Mouse (Mus musculus) stomach, embryonic 16.5 days (tissue): Measurements from ENCODE around the gene Asb13. TPM values are rescaled to one million over a fixed set of nuclear protein-coding genes. Genes with fewer than 3 reads are reported as not detected.
A peak's percentile ranks its signal among the peaks of the same experiment; 100 is the strongest.

ENCODE experiments used
- ATAC-seq: fragments of 200-750 bp; cut with Nextera tagmentation; 2 replicates; pipeline ENCODE4 v1.8.0; 2017; ENCODE audit warnings: moderate number of reproducible peaks, moderate TSS enrichment; ENCODE audit not compliant: insufficient read depth, low FRiP score
- H3K27ac ChIP-seq: fragments of 300-500 bp; sonication (generic); 2 replicates; pipeline ENCODE4 v1.5.1; 2014; ENCODE audit warnings: low read length
- H3K27me3 ChIP-seq: fragments of 300-500 bp; sonication (generic); 2 replicates; pipeline ENCODE4 v1.6.1; 2014; ENCODE audit warnings: low read length, control low read depth, mixed read lengths; ENCODE audit not compliant: control insufficient read depth, insufficient read depth
- H3K36me3 ChIP-seq: fragments of 300-500 bp; sonication (generic); 2 replicates; pipeline ENCODE4 v1.6.1; 2014; ENCODE audit warnings: low read length; ENCODE audit not compliant: control insufficient read depth, insufficient read depth
- H3K4me1 ChIP-seq: fragments of 300-500 bp; sonication (generic); 2 replicates; pipeline ENCODE4 v1.6.1; 2014; ENCODE audit warnings: low read length, control low read depth, mixed read lengths; ENCODE audit not compliant: control insufficient read depth, insufficient read depth
- H3K4me2 ChIP-seq: fragments of 300-500 bp; sonication (generic); 2 replicates; pipeline ENCODE4 v1.6.1; 2014; ENCODE audit warnings: low read depth, low read length, mixed read lengths
- H3K4me3 ChIP-seq: fragments of 300-500 bp; sonication (generic); replicated peaks from 2 replicates; pipeline ENCODE4 v1.5.1; 2014; ENCODE audit warnings: mild to moderate bottlenecking, low read length
- H3K9ac ChIP-seq: fragments of 300-500 bp; sonication (generic); 2 replicates; pipeline ENCODE4 v1.6.1; 2014; ENCODE audit warnings: low read length
- H3K9me3 ChIP-seq: fragments of 300-500 bp; sonication (generic); replicated peaks from 2 replicates; pipeline ENCODE4 v1.6.1; 2016; ENCODE audit warnings: low read length, control low read depth; ENCODE audit not compliant: control insufficient read depth
- WGBS: fragments of 180-500 bp; shearing (Covaris S2); extraction: QIAGEN DNeasy Blood & Tissue Kit; methylation state at CpG from one replicate; pipeline ENCODE4 v1.1.7; 2014; 5-methylcytosine and 5-hydroxymethylcytosine counted together
- polyA plus RNA-seq: library from polyadenylated mRNA; unstranded; fragments of >200 nt; fragmentation: Nextera tagmentation; extraction: Ambion mirVana; gene quantifications from 2 replicates; pipeline ENCODE4 v1.2.1, GENCODE M21; 2015

The Asb13 gene
- polyA plus RNA-seq, 1 experiment from 2014 or later, result 15.1 TPM

DNA sequence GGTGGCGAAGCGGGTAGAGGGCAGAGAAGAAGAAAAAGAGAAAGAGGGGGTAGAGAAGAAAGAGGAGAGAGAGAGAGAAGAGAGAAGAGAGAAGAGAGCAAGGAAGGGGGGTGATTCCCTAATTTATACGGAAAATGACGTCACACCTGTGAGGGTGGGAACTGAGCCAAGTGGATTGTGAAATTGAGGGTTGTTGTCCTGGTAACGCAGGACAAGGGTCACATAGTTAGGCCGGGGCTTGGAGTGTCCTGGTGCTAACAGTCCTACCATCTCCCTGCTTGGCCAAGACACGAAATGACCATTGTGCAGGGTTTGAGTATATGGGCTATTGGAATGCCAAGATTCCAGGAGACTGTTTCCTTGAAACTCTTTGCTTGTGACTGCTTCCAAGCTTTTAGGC, 12.7 kb downstream of the Asb13 start:
- ATAC-seq, result no peak
- Histone ChIP-seq H3K36me3 (no peaks in the 10 kb centered on the region; the same call in 1 of the 2 replicates), H3K4me2 (no peak overlapping the region), H3K27ac (no peak overlapping the region), H3K9ac (no peak overlapping the region), H3K9me3 (no peaks in the 10 kb centered on the region), H3K4me1 (no peaks in the 10 kb centered on the region), H3K4me3 (no peak overlapping the region), H3K27me3 (no peaks in the 10 kb centered on the region)
- whole genome bisulfite sequencing, result 82% methylated on average over 7 of the region's 7 CpGs

DNA sequence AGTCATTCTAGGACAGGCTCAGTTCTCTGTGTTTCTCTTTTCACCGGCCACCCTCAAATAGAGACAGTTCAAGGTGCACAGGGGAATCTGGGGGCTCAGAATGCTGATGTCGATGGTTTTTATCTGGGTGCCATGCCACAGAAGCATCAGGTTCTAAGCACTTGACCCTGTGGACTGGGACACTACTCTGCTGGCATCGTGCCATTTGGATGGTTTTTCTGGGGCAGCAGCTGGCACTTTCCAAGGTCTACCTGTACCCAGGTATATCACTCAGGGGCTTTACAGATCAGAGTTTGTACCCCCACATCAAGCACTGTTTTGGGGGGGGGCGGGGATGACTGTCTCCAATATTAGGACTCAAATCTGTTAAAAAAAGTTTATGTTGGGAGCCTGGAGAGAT, 16.7 kb downstream of the Asb13 start:
- Histone ChIP-seq H3K4me2 (no peak overlapping the region), H3K27ac (no peak overlapping the region), H3K9me3 (no peaks in the 10 kb centered on the region), H3K9ac (no peak overlapping the region), H3K36me3 (peaks cover 7% of the 10 kb centered on the region; the same call in 1 of the 2 replicates), H3K4me3 (no peak overlapping the region), H3K27me3 (no peaks in the 10 kb centered on the region), H3K4me1 (no peaks in the 10 kb centered on the region)
- no peak for ATAC-seq
- 96% methylated on average over 4 of the region's 4 CpGs for WGBS

DNA sequence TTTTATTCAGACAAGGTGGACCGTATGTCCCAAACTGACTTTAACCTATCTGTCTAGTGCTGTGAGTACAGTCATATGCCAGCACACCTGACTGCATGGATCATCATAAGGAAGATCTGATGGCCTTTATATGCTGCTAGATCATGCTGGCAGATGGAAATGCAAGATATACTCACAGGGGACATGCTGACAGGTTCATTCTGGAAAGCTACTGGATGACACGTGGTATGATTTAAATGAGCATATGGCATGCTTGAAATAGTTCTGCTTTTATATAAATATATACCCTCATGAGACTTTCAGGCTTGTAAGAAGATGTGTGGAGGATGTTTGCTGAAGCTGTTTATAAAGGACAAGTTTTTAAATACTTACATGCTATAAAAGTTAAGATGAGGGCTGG, 20.6 kb downstream of the Asb13 start:
- Histone ChIP-seq H3K9me3 (no peaks in the 10 kb centered on the region), H3K27ac (no peak overlapping the region), H3K4me2 (no peak overlapping the region), H3K4me3 (no peak overlapping the region), H3K36me3 (peaks cover 7% of the 10 kb centered on the region; the same call in 1 of the 2 replicates), H3K27me3 (no peaks in the 10 kb centered on the region), H3K9ac (no peak overlapping the region), H3K4me1 (0 out of 2 replicates have a peak, but pooled peaks cover under 1% of the 10 kb centered on the region)
- no peak for ATAC-seq
- 82% methylated on average over 2 of the region's 2 CpGs for WGBS

DNA sequence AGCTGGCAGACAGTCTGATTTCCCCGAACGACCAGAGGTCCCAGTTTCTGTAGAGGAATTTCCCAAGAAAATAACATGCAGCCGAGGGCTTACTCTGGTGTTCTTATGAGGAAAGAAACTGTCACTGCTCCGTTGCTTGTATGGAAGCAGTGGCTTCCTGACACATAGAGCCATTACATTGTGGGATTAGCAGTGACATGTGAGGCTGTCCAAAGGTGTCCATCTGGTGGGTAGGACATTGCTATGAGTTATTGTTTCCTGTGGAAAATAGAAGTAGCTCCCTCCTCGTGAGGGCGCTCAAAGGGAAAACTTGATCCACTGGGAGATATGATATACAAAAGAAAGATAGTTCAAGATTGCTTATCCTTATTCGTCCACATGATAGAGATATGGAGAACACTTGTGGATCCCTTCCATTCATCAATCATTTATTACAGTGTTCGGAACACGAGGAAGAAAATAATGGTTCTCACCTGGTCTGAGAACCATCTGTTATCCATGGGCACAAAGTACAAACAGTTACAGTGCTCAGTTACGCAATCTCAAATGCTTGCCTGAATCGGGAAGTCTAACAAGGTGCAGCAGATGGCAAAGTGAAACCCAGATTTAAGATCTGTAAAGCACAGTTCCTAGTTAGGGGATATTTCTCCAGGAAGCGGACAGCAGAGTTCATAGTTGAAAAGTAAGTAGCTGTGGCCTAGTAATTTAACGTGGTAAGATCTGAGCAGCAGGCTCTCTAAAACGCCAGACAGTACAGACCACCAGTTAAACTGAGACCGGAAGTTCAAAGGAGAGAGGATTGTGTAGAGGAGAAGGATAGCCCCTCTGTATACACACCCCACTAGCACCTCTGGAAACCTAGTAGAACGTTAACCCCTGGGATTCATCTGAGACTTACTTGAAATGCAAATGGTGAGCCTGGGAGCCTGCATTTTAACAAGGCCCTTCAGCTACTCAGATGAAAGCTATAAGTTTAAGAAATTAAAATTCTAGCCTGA, 25.6 kb downstream of the Asb13 start:
- Histone ChIP-seq H3K36me3 (no peaks in the 10 kb centered on the region), H3K27ac (no peak overlapping the region), H3K4me3 (no peak overlapping the region), H3K9ac (no peak overlapping the region; the same call in 1 of the 2 replicates), H3K27me3 (no peaks in the 10 kb centered on the region), H3K9me3 (no peaks in the 10 kb centered on the region), H3K4me2 (no peak overlapping the region), H3K4me1 (0 out of 2 replicates have a peak, but pooled peaks cover 5% of the 10 kb centered on the region)
- 51% methylated on average over 16 of the region's 16 CpGs for WGBS
- peak; percentile 64; the same call in 1 of the 2 replicates for ATAC-seq

DNA sequence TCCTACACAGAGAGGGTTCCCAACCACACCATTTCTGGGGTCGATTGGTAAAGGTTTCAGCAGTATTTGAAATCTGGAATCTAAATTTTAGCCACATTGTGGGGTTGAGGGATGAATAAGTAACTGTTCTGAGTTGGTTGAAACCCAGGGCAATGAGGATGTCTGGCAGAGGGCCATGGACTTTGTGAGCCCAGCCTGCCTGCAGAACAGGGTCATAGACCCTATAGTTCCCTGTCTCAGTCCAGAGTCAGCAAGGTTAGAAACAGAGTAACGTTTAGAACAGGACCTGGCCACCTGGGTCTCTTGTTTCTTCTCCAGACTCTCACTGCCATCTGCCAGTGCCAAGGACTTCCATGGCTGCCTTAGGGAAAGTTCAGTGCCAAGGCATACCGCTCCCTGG, 30.4 kb downstream of the Asb13 start:
- no peaks in the 10 kb centered on the region for H3K27me3 ChIP-seq
- H3K4me1 ChIP-seq, result 0 out of 2 replicates have a peak, but pooled peaks cover 5% of the 10 kb centered on the region
- no peak overlapping the region for H3K4me3 ChIP-seq
- 76% methylated on average over 3 of the region's 3 CpGs for WGBS
- ATAC-seq, result no peak
- no peaks in the 10 kb centered on the region for H3K9me3 ChIP-seq
- no peaks in the 10 kb centered on the region for H3K36me3 ChIP-seq
- no peak overlapping the region for H3K27ac ChIP-seq
- no peak overlapping the region for H3K9ac ChIP-seq
- H3K4me2 ChIP-seq, result no peak overlapping the region

DNA sequence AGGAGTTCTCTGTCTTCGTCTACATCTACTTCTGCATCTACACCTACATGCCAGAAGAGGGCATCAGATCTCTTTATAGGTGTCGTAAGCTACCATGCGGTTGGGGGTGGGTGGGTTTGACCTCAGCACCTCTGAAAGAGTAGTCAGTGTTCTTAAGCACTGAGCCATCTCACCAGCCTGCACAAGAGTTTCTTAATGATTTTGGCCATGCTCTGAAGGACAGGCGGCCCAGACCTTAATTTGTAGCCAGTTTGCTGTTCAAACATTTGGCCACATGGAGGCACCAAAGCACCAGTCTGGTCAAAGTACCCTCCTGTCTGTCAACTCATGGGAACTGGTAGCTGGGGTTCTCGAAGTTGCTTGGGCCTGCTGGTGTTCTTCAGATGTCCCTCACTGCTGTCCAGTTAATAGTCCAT, 31.5 kb downstream of the Asb13 start:
- Histone ChIP-seq H3K4me2 (peak overlapping the region; percentile 39; the same call in 1 of the 2 replicates), H3K36me3 (no peaks in the 10 kb centered on the region), H3K4me1 (no peaks in the 10 kb centered on the region), H3K9ac (no peak overlapping the region), H3K9me3 (no peaks in the 10 kb centered on the region), H3K4me3 (0 out of 2 replicates have a peak overlapping the region, but pooled peaks have one; percentile 15), H3K27me3 (no peaks in the 10 kb centered on the region), H3K27ac (no peak overlapping the region)
- WGBS, result 12% methylated on average over 5 of the region's 5 CpGs
- peak; percentile 73 for ATAC-seq

DNA sequence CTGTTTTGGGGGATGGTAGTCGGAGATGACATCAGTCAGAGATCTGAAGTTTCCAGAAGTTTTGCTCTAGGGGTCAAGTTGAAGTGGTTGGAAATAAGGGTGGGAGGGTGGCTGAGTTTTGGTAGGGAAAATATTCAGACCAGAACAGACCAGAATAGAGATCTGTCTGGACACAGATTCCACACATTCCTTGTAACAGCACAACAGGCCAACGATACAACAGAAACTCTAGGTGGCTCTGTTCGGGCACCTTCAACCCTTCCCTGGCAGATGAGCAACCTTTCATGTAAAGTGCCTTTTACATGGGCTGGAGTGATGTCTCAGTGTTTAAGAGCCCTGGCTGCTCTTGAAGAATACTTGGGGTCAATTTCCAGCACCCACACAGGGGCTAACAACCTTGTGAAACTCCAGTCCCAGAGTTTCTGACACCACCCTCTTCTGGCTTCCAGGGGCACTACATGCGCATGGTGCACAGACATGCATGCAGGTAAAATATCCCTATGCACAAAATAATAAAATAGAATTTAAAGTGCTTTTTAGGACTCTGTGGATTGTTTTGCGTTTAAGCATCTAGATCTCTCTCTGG, 33.5 kb downstream of the Asb13 start:
- no peaks in the 10 kb centered on the region for H3K9me3 ChIP-seq
- no peak overlapping the region for H3K4me3 ChIP-seq
- H3K9ac ChIP-seq, result no peak overlapping the region
- H3K4me1 ChIP-seq, result no peaks in the 10 kb centered on the region
- no peak overlapping the region for H3K27ac ChIP-seq
- H3K36me3 ChIP-seq, result no peaks in the 10 kb centered on the region
- WGBS, result 74% methylated on average over 5 of the region's 5 CpGs
- no peak overlapping the region for H3K4me2 ChIP-seq
- no peak for ATAC-seq
- H3K27me3 ChIP-seq, result no peaks in the 10 kb centered on the region

DNA sequence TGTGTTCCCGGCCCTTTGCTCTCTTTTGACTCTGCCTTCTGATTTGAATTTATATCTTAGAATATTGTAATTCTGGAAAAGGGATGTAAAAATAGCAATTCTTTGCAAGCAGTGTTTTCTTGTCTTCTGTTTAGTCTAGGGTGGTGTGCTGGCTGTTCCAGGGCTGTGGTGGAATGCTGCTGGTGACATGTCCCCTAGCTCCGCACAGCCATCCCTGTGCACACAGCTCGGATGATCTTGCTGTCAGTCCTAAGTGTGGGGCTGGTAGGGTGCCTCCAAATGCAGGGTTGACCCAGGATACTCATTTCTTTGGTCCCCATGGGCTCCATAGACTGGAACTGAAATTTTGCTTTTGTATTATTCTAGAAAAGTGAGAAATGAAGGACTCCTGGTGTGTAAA, 34.2 kb downstream of the Asb13 start:
- H3K4me3 ChIP-seq, result no peak overlapping the region
- no peaks in the 10 kb centered on the region for H3K27me3 ChIP-seq
- no peak for ATAC-seq
- H3K9me3 ChIP-seq, result no peaks in the 10 kb centered on the region
- WGBS, result 88% methylated on average over 3 of the region's 3 CpGs
- H3K4me1 ChIP-seq, result no peaks in the 10 kb centered on the region
- no peaks in the 10 kb centered on the region for H3K36me3 ChIP-seq
- H3K9ac ChIP-seq, result no peak overlapping the region
- no peak overlapping the region for H3K27ac ChIP-seq
- no peak overlapping the region for H3K4me2 ChIP-seq

DNA sequence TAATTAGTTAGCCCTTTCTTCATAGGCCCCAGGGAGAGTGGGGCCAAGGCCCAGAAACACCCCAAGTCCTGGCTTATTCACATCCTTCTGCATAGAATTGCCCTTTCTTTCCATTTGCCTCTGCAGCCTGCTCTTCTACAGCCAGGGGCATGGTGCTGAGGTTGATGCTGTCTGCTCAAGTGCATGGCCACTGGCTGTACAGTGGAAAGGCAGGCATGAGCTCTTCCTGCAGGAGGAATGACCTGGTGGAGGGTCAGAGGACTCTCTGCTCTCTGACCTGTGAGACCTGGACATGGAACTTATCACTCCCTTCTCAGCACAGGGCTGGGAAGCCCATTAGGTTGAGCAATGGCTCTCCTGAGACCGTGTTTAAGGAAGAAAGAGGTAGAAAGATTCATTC, 35.8 kb downstream of the Asb13 start:
- Histone ChIP-seq H3K4me3 (no peak overlapping the region), H3K4me1 (no peaks in the 10 kb centered on the region), H3K9ac (no peak overlapping the region), H3K9me3 (no peaks in the 10 kb centered on the region), H3K36me3 (no peaks in the 10 kb centered on the region), H3K27me3 (no peaks in the 10 kb centered on the region), H3K27ac (no peak overlapping the region), H3K4me2 (no peak overlapping the region)
- no peak for ATAC-seq
- WGBS, result 70% methylated on average over 1 of the region's 1 CpGs
